Mouse (Mus musculus): ENCODE measurements around the gene Sntn.

DNA sequence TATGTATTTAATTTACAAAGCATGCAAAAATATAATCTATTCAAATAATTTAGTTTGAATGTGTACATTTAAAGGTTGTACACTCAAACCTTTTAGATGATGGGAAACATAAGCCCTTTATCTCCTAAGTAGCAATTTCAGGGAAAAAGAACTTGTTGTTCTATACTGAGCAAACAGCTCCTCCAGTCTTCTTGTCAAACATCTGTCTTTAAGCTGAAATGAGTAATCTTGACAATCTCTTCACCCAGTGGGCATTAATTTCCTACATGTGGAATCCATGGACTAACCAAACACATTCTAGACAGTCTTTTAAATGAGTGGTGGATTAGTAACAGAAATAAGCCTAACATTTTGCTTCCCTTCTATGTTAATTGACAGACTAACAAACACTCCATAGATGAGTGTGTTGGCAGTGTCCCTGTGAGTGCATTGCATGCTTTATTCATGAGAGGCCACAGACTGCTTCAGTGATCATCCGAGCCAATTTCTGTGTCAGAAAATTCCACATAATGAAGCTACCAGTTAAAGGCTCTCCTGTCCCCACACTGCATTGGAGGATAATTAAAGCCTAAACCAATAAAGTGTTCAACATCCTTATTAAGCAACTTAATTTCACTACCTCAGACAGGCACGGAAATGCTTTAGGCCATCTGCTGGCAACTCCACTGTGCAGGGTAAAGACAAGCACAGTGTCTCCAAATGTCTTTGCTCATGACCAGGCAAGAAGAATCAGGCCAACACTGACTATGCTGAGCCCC, 19.0 kb upstream of the Sntn start:
- TF ChIP-seq CTCF (IDR thresholded peaks at IDR 0.05; ENCODE audit: low read depth, low read length) (no peak), POLR2A (IDR thresholded peaks at IDR 0.05; ENCODE audit: extremely low read depth, insufficient read depth, low read length) (no peak)
